Mouse (Mus musculus): ENCODE data around the gene Rnf212b.

GRCm38 (mm10) chr14:54892200-54892599 is 78.3 kb downstream of the Rnf212b start, which contains the start of gene Pabpn1:
- TF ChIP-seq CTCF (IDR thresholded peaks at IDR 0.05; ENCODE audit: low read depth, low read length) (no peak), TAL1 (conservative IDR thresholded peaks at IDR 0.05; ENCODE audit: low read depth, low read length) (no peak), GATA1 (IDR thresholded peaks at IDR 0.05; ENCODE audit: borderline replicate concordance, low read length) (no peak)
